1 mouse cellular context compared by ENCODE assay signal in the genomic region with DNA sequence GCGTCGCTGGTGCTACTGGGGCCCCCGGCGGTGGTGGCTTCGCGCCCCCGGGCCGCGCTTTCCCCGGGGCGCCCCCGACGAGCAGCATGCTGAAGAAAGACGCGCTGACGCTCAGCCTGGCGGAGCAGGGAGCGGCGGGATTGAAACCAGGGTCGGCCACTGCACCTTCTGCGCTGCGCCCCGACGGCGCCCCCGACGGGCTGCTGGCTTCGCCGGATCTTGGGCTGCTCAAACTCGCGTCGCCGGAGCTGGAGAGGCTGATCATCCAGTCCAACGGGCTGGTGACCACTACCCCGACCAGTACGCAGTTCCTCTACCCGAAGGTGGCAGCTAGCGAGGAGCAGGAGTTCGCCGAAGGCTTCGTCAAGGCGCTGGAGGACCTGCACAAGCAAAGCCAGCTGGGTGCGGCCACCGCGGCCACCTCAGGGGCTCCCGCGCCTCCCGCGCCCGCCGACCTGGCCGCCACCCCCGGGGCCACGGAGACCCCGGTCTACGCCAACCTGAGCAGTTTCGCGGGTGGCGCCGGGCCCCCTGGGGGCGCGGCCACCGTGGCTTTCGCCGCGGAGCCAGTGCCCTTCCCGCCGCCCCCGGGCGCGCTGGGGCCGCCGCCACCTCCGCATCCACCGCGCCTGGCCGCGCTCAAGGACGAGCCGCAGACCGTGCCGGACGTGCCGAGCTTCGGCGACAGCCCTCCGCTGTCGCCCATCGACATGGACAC.
TF ChIP-seq lines count a peak whose summit lies in the region.

No protein-coding gene starts in this region.

TF ChIP-seq in MEL, 35 proteins besides CTCF, POLR2A, EP300 and RAD21:
- TF ChIP-seq MAZ (IDR thresholded peaks at IDR 0.05; ENCODE audit: low read depth, low read length) = no peak
- TF ChIP-seq MXI1 (IDR thresholded peaks at IDR 0.05; ENCODE audit: low read depth, low read length) = peak; percentile 12; the same call in 1 of the 2 replicates
- no peak for TF ChIP-seq E2F4 (IDR thresholded peaks at IDR 0.05; ENCODE audit: borderline replicate concordance, low read depth, low read length)
- TF ChIP-seq CHD1 (IDR thresholded peaks at IDR 0.05; ENCODE audit: low read depth, low read length) = peak; percentile 71; the same call in 1 of the 2 replicates
